Mouse (Mus musculus): ENCODE measurements around the gene Acvr1.

DNA sequence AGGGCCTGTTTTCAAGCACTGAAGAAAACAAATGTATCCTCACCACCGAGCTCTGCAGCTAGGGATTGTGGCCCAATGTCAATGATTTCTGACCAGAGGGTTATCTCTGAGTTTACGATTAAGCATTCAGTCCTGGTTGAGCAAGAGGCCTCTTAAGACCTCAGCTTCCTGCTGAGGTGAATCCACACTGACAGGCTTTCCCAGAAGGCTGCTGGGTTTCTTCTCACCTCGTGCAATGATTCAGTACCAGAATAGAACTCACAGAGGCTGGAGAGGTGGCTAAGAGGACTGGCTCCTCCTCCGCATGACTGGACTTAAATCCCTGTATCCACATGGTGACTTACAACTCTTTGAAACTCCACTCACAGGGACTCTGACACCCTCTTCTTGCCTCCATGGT lies 123.8 kb downstream of the Acvr1 start:
- TF ChIP-seq CTCF (conservative IDR thresholded peaks at IDR 0.05; ENCODE audit: low read length) (no peak), NANOG (IDR thresholded peaks at IDR 0.05; ENCODE audit: borderline replicate concordance, low read length) (no peak)
